Mouse (Mus musculus): ENCODE results near the gene Carmil1. TPM values are rescaled to one million over a fixed set of nuclear protein-coding genes. Genes with fewer than 3 reads are reported as not detected.
A peak's percentile ranks its signal among the peaks of the same experiment; 100 is the strongest.

Carmil1 gene
- total and polyA plus RNA-seq, 3 experiments, result 1.2 to 6.9 (median 4.4) TPM

DNA sequence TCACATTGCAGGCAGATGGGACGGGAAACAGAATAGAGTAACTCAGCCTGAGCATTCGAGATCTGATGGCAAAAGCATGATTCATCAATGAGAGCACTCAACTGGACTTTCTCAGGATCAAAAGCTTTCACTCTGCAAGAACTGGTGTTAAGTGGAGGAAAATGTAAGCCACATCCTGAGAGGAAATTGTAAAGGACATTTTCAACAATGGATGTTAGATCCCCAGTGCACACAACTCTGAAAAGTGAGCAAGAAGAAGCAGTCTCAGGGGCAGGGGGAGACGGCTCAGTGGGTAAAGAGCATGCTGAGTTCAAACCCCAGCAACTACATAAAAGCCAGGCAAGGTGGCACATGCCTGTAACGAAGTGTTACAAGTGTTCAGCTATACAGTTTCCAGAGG is 135.7 kb downstream of the Carmil1 start:
- Histone ChIP-seq H3K27me3 (ENCODE audit: control insufficient read depth, insufficient read depth, low read length) (no peaks in the 10 kb centered on the region), H3K9ac (ENCODE audit: low read depth, low read length) (no peak overlapping the region), H3K36me3 (ENCODE audit: control insufficient read depth, insufficient read depth, low read length) (no peaks in the 10 kb centered on the region), H3K79me2 (replicated peaks; ENCODE audit: control insufficient read depth, insufficient read depth, low read length) (no peaks in the 10 kb centered on the region), H3K4me3 (no peak overlapping the region), H3K27ac (no peak overlapping the region), H3K4me1 (ENCODE audit: control insufficient read depth, insufficient read depth, low read length) (no peaks in the 10 kb centered on the region; the same call in 1 of the 2 replicates)
- intact Hi-C loops (cut with DNase I), result loop anchor here (5.0 kb wide), 1 partner anchor 92 kb away; no protein-coding TSS in a partner anchor
- DNase-seq, result no peak
- TF ChIP-seq EP300 (IDR thresholded peaks at IDR 0.05; ENCODE audit: insufficient read depth, low read depth, low read length), result no peak
- no peak for TF ChIP-seq POLR2A (IDR thresholded peaks at IDR 0.05; ENCODE audit: insufficient read depth, low read depth, low read length)
- no peak for TF ChIP-seq CTCF (IDR thresholded peaks at IDR 0.05)
- WGBS, result 52% methylated on average over 4 of the region's 4 CpGs

DNA sequence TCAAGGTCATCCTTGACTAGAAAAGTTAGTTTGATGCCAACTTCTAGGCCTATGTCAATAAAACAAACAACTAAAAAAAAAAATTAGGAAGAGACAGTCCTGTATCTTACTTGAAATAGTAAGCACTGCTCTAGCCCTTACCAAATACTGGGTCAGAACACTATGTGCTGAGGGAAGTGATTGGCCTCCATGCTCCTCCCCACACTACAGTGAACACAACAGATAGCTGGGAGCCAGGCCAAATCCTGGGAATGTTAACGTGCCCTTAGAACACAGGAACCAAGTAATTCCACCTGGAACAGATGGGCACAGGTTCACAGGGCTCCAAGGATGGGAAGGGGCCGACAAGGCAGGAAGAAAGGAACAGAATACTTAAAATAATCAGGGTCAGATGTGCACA is 136.5 kb downstream of the Carmil1 start:
- H3K4me1 ChIP-seq (ENCODE audit: control insufficient read depth, insufficient read depth, low read length), result no peaks in the 10 kb centered on the region; the same call in 1 of the 2 replicates
- no peaks in the 10 kb centered on the region for H3K36me3 ChIP-seq (ENCODE audit: control insufficient read depth, insufficient read depth, low read length)
- intact Hi-C loops (cut with DNase I), result loop anchor here (5.0 kb wide), 1 partner anchor 93 kb away; no protein-coding TSS in a partner anchor
- TF ChIP-seq CTCF (IDR thresholded peaks at IDR 0.05) (no peak), EP300 (IDR thresholded peaks at IDR 0.05; ENCODE audit: insufficient read depth, low read depth, low read length) (no peak), POLR2A (IDR thresholded peaks at IDR 0.05; ENCODE audit: insufficient read depth, low read depth, low read length) (no peak)
- no peaks in the 10 kb centered on the region for H3K27me3 ChIP-seq (ENCODE audit: control insufficient read depth, insufficient read depth, low read length)
- no peaks in the 10 kb centered on the region for H3K79me2 ChIP-seq (replicated peaks; ENCODE audit: control insufficient read depth, insufficient read depth, low read length)
- H3K27ac ChIP-seq, result no peak overlapping the region
- DNase-seq, result no peak
- no peak overlapping the region for H3K9ac ChIP-seq (ENCODE audit: low read depth, low read length)
- 28% methylated on average over 2 of the region's 2 CpGs for WGBS
- H3K4me3 ChIP-seq, result no peak overlapping the region

GRCm38 (mm10) chr13:24136836-24137235 is 143.8 kb downstream of the Carmil1 start:
- no peak overlapping the region for H3K9ac ChIP-seq (ENCODE audit: low read depth, low read length)
- no peak overlapping the region for H3K27ac ChIP-seq
- no peak for DNase-seq
- 92% methylated on average over 5 of the region's 5 CpGs for WGBS
- no peaks in the 10 kb centered on the region for H3K79me2 ChIP-seq (replicated peaks; ENCODE audit: control insufficient read depth, insufficient read depth, low read length)
- no peak for TF ChIP-seq CTCF (IDR thresholded peaks at IDR 0.05)
- H3K4me3 ChIP-seq, result no peak overlapping the region
- no peaks in the 10 kb centered on the region for H3K36me3 ChIP-seq (ENCODE audit: control insufficient read depth, insufficient read depth, low read length)
- intact Hi-C loops (cut with DNase I), result no loop called here
- no peaks in the 10 kb centered on the region for H3K4me1 ChIP-seq (ENCODE audit: control insufficient read depth, insufficient read depth, low read length)
- H3K27me3 ChIP-seq (ENCODE audit: control insufficient read depth, insufficient read depth, low read length), result no peaks in the 10 kb centered on the region

DNA sequence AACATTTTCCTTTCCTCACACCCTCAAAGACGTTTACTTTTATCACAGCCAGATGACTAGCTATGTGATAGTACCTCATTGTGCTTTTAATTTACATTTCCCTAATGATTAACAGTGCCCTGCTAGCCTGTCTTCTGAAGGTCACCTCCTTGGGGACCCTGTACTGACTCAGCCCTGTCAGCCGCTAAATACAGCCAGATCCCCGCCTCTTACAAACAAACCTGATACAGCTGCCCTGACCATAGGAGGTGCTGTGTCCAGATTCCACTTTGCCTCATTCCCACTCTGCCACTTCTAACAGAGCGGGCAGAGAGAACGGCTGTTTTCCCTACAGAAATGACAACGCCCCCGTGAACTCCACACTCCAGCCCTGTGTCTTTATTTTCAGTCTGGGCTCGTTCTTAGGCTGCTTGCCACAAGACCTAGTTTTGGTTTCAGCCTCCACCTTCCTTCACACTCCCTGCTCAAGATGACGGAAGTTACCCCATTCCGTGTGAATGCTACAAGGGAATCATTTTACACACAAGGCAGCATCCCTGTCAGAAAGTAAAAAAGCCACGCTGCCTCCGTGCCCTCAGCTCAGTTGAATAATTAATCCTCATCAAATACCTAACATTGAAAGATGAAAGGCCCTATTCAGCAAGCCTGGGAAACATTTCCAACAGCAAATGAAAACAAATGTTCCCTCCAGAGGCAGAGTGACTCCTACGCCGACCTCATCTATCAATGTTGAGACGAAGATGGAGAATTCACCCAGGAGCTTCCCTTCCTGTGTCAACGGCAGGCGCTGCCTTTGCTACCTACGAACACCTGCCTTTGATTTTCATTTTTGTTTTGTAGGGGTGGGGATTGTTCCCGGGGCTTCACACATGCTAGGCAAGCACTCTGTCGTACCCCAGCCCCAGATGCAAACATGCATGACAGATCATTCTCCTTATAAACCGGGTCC is 145.0 kb downstream of the Carmil1 start:
- no peaks in the 10 kb centered on the region for H3K36me3 ChIP-seq (ENCODE audit: control insufficient read depth, insufficient read depth, low read length)
- H3K27ac ChIP-seq, result no peak overlapping the region
- no peak overlapping the region for H3K4me3 ChIP-seq
- H3K27me3 ChIP-seq (ENCODE audit: control insufficient read depth, insufficient read depth, low read length), result no peaks in the 10 kb centered on the region
- 61% methylated on average over 21 of the region's 21 CpGs for WGBS
- TF ChIP-seq CTCF (IDR thresholded peaks at IDR 0.05), result peak; percentile 13; the same call in 1 of the 2 replicates
- no peak for TF ChIP-seq POLR2A (IDR thresholded peaks at IDR 0.05; ENCODE audit: insufficient read depth, low read depth, low read length)
- no peak for TF ChIP-seq EP300 (IDR thresholded peaks at IDR 0.05; ENCODE audit: insufficient read depth, low read depth, low read length)
- no peaks in the 10 kb centered on the region for H3K79me2 ChIP-seq (replicated peaks; ENCODE audit: control insufficient read depth, insufficient read depth, low read length)
- peak; percentile 23 to 27 for DNase-seq
- no peaks in the 10 kb centered on the region for H3K4me1 ChIP-seq (ENCODE audit: control insufficient read depth, insufficient read depth, low read length)
- H3K9ac ChIP-seq (ENCODE audit: low read depth, low read length), result no peak overlapping the region
- intact Hi-C loops (cut with DNase I), result no loop called here

DNA sequence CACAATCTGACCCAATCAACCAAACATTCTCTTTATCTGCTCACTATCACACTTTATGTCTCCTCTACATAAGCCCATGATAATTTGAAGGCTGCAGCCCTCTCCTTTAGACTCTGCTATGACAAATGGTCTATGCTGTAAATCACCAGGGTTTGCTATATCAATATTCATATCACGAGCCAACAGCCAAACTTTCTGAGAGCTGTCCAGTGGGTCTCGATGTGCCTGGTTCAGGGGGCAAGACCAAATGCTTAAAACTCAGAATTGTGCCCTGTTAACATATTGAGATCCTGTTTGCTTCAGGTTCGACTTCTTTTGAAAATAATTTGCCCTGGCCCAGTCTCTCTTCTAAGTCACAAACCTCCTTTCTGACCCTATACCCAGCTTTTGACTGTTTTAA is 147.7 kb downstream of the Carmil1 start:
- Histone ChIP-seq H3K9ac (ENCODE audit: low read depth, low read length) (no peak overlapping the region), H3K4me3 (no peak overlapping the region), H3K36me3 (ENCODE audit: control insufficient read depth, insufficient read depth, low read length) (no peaks in the 10 kb centered on the region), H3K79me2 (replicated peaks; ENCODE audit: control insufficient read depth, insufficient read depth, low read length) (no peaks in the 10 kb centered on the region), H3K4me1 (ENCODE audit: control insufficient read depth, insufficient read depth, low read length) (no peaks in the 10 kb centered on the region), H3K27ac (no peak overlapping the region), H3K27me3 (ENCODE audit: control insufficient read depth, insufficient read depth, low read length) (no peaks in the 10 kb centered on the region)
- intact Hi-C loops (cut with DNase I), result no loop called here
- 88% methylated on average over 3 of the region's 3 CpGs for WGBS
- DNase-seq, result no peak
- no peak for TF ChIP-seq POLR2A (IDR thresholded peaks at IDR 0.05; ENCODE audit: insufficient read depth, low read depth, low read length)
- no peak for TF ChIP-seq CTCF (IDR thresholded peaks at IDR 0.05)
- TF ChIP-seq EP300 (IDR thresholded peaks at IDR 0.05; ENCODE audit: insufficient read depth, low read depth, low read length), result no peak

DNA sequence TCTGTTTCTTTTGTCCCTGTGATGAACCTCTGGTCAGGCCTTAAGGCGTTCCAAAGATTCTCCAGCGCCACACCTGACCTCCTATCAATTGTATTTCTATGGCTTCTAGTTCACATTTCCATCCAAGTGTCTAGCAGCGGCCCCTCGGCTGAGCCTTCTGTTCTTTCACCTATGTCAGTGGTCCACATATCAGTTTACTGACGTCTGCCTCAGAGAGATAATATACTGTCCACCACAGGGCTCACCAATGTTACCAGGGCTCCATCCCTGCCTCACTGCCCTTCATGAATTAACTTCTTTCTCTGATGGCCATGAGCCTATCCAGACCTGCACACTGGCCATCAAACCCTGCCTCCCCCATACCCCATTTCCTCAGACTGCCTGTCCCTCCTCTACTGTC is 149.3 kb downstream of the Carmil1 start:
- TF ChIP-seq EP300 (IDR thresholded peaks at IDR 0.05; ENCODE audit: insufficient read depth, low read depth, low read length) (no peak), CTCF (IDR thresholded peaks at IDR 0.05) (no peak), POLR2A (IDR thresholded peaks at IDR 0.05; ENCODE audit: insufficient read depth, low read depth, low read length) (no peak)
- H3K4me1 ChIP-seq (ENCODE audit: control insufficient read depth, insufficient read depth, low read length), result no peaks in the 10 kb centered on the region
- intact Hi-C loops (cut with DNase I), result no loop called here
- no peaks in the 10 kb centered on the region for H3K36me3 ChIP-seq (ENCODE audit: control insufficient read depth, insufficient read depth, low read length)
- no peak overlapping the region for H3K27ac ChIP-seq
- H3K79me2 ChIP-seq (replicated peaks; ENCODE audit: control insufficient read depth, insufficient read depth, low read length), result no peaks in the 10 kb centered on the region
- H3K4me3 ChIP-seq, result no peak overlapping the region
- no peak overlapping the region for H3K9ac ChIP-seq (ENCODE audit: low read depth, low read length)
- no peak for DNase-seq
- H3K27me3 ChIP-seq (ENCODE audit: control insufficient read depth, insufficient read depth, low read length), result no peaks in the 10 kb centered on the region
- 84% methylated on average over 5 of the region's 5 CpGs for WGBS
